Mouse (Mus musculus): ENCODE measurements around the gene Abat. TPM values are rescaled to one million over a fixed set of nuclear protein-coding genes. Genes with fewer than 3 reads are reported as not detected.

The Abat gene
- polyA plus RNA-seq, 1 experiment from 2014 or later: 16.2 TPM

- ATAC-seq (ENCODE audit: insufficient number of reproducible peaks, insufficient read depth, low FRiP score, low read depth): peak; percentile 21; the same call in 1 of the 2 replicates
- Histone ChIP-seq H3K4me1 (ENCODE audit: control insufficient read depth, insufficient read depth, low read length) (peaks cover 12% of the 10 kb centered on the region), H3K36me3 (ENCODE audit: control insufficient read depth, insufficient read depth, low read length) (peaks cover 10% of the 10 kb centered on the region), H3K4me3 (ENCODE audit: low read depth, low read length) (peak overlapping the region; percentile 85), H3K9ac (replicated peaks; ENCODE audit: low read depth, low read length) (peak overlapping the region; percentile 75), H3K27me3 (ENCODE audit: control insufficient read depth, insufficient read depth, low read length) (no peaks in the 10 kb centered on the region), H3K4me2 (replicated peaks; ENCODE audit: low read depth, low read length) (peak overlapping the region; percentile 74), H3K27ac (ENCODE audit: low read length) (peak overlapping the region; percentile 68), H3K9me3 (ENCODE audit: control insufficient read depth, low read depth, low read length) (no peaks in the 10 kb centered on the region)
- under 1% methylated on average over 13 of the region's 13 CpGs for WGBS
Observed at GRCm38 (mm10) chr16:8636867-8637216, 123.6 kb downstream of the Abat start.

GRCm38 (mm10) chr16:8637217-8638051, 124.2 kb downstream of the Abat start, which contains the start of the genes Pmm2 and Tmem186:
TSS of gene Pmm2 (plus strand) at chr16:8637674.
TSS of gene Tmem186 (minus strand) at chr16:8637712.
- Histone ChIP-seq H3K36me3 (ENCODE audit: control insufficient read depth, insufficient read depth, low read length) (peaks cover 7% of the 10 kb centered on the region), H3K27ac (ENCODE audit: low read length) (peak within 1 kb of the TSS; percentile 68), H3K4me1 (ENCODE audit: control insufficient read depth, insufficient read depth, low read length) (peaks cover 12% of the 10 kb centered on the region), H3K4me3 (ENCODE audit: low read depth, low read length) (peak within 1 kb of the TSS; percentile 85), H3K9ac (replicated peaks; ENCODE audit: low read depth, low read length) (peak within 1 kb of the TSS; percentile 75), H3K27me3 (ENCODE audit: control insufficient read depth, insufficient read depth, low read length) (no peaks in the 10 kb centered on the region), H3K4me2 (replicated peaks; ENCODE audit: low read depth, low read length) (peak within 1 kb of the TSS; percentile 74), H3K9me3 (ENCODE audit: control insufficient read depth, low read depth, low read length) (no peaks in the 10 kb centered on the region)
- under 1% methylated on average over 59 of the region's 59 CpGs for WGBS
- peak; percentile 91 for ATAC-seq (ENCODE audit: insufficient number of reproducible peaks, insufficient read depth, low FRiP score, low read depth)

GRCm38 (mm10) chr16:8638131-8638530, 124.9 kb downstream of the Abat start:
- H3K9ac ChIP-seq (replicated peaks; ENCODE audit: low read depth, low read length): peak overlapping the region; percentile 75
- H3K4me3 ChIP-seq (ENCODE audit: low read depth, low read length): peak overlapping the region; percentile 85
- peaks cover 12% of the 10 kb centered on the region for H3K4me1 ChIP-seq (ENCODE audit: control insufficient read depth, insufficient read depth, low read length)
- no peaks in the 10 kb centered on the region for H3K9me3 ChIP-seq (ENCODE audit: control insufficient read depth, low read depth, low read length)
- H3K27ac ChIP-seq (ENCODE audit: low read length): peak overlapping the region; percentile 68; the same call in 1 of the 2 replicates
- peaks cover 10% of the 10 kb centered on the region for H3K36me3 ChIP-seq (ENCODE audit: control insufficient read depth, insufficient read depth, low read length)
- peak overlapping the region; percentile 74 for H3K4me2 ChIP-seq (replicated peaks; ENCODE audit: low read depth, low read length)
- 32% methylated on average over 7 of the region's 7 CpGs for WGBS
- ATAC-seq (ENCODE audit: insufficient number of reproducible peaks, insufficient read depth, low FRiP score, low read depth): no peak
- no peaks in the 10 kb centered on the region for H3K27me3 ChIP-seq (ENCODE audit: control insufficient read depth, insufficient read depth, low read length)

- Histone ChIP-seq H3K4me3 (ENCODE audit: low read depth, low read length) (no peak overlapping the region), H3K4me1 (ENCODE audit: control insufficient read depth, insufficient read depth, low read length) (peaks cover 12% of the 10 kb centered on the region), H3K27me3 (ENCODE audit: control insufficient read depth, insufficient read depth, low read length) (no peaks in the 10 kb centered on the region), H3K36me3 (ENCODE audit: control insufficient read depth, insufficient read depth, low read length) (peaks cover 22% of the 10 kb centered on the region), H3K4me2 (replicated peaks; ENCODE audit: low read depth, low read length) (no peak overlapping the region), H3K27ac (ENCODE audit: low read length) (no peak overlapping the region), H3K9ac (replicated peaks; ENCODE audit: low read depth, low read length) (no peak overlapping the region), H3K9me3 (ENCODE audit: control insufficient read depth, low read depth, low read length) (no peaks in the 10 kb centered on the region)
- 76% methylated on average over 11 of the region's 11 CpGs for WGBS
- ATAC-seq (ENCODE audit: insufficient number of reproducible peaks, insufficient read depth, low FRiP score, low read depth): no peak
Observed at GRCm38 (mm10) chr16:8639466-8640191, 126.4 kb downstream of the Abat start.

GRCm38 (mm10) chr16:8643855-8644254, 130.6 kb downstream of the Abat start:
- Histone ChIP-seq H3K27me3 (ENCODE audit: control insufficient read depth, insufficient read depth, low read length) (no peaks in the 10 kb centered on the region), H3K27ac (ENCODE audit: low read length) (no peak overlapping the region), H3K4me2 (replicated peaks; ENCODE audit: low read depth, low read length) (no peak overlapping the region), H3K36me3 (ENCODE audit: control insufficient read depth, insufficient read depth, low read length) (peaks cover 48% of the 10 kb centered on the region), H3K4me3 (ENCODE audit: low read depth, low read length) (no peak overlapping the region), H3K9me3 (ENCODE audit: control insufficient read depth, low read depth, low read length) (no peaks in the 10 kb centered on the region), H3K4me1 (ENCODE audit: control insufficient read depth, insufficient read depth, low read length) (peaks cover under 1% of the 10 kb centered on the region; the same call in 1 of the 2 replicates), H3K9ac (replicated peaks; ENCODE audit: low read depth, low read length) (no peak overlapping the region)
- WGBS: 73% methylated on average over 2 of the region's 2 CpGs
- peak; percentile 71; the same call in 1 of the 2 replicates for ATAC-seq (ENCODE audit: insufficient number of reproducible peaks, insufficient read depth, low FRiP score, low read depth)

GRCm38 (mm10) chr16:8645546-8645945, 132.3 kb downstream of the Abat start:
- Histone ChIP-seq H3K27ac (ENCODE audit: low read length) (no peak overlapping the region), H3K4me1 (ENCODE audit: control insufficient read depth, insufficient read depth, low read length) (no peaks in the 10 kb centered on the region), H3K9me3 (ENCODE audit: control insufficient read depth, low read depth, low read length) (no peaks in the 10 kb centered on the region), H3K36me3 (ENCODE audit: control insufficient read depth, insufficient read depth, low read length) (peaks cover 53% of the 10 kb centered on the region), H3K27me3 (ENCODE audit: control insufficient read depth, insufficient read depth, low read length) (no peaks in the 10 kb centered on the region), H3K4me2 (replicated peaks; ENCODE audit: low read depth, low read length) (no peak overlapping the region), H3K9ac (replicated peaks; ENCODE audit: low read depth, low read length) (no peak overlapping the region), H3K4me3 (ENCODE audit: low read depth, low read length) (no peak overlapping the region)
- WGBS: 80% methylated on average over 6 of the region's 6 CpGs
- no peak for ATAC-seq (ENCODE audit: insufficient number of reproducible peaks, insufficient read depth, low FRiP score, low read depth)

GRCm38 (mm10) chr16:8650007-8650406, 136.8 kb downstream of the Abat start:
- whole genome bisulfite sequencing: 91% methylated on average over 3 of the region's 3 CpGs
- Histone ChIP-seq H3K4me1 (ENCODE audit: control insufficient read depth, insufficient read depth, low read length) (no peaks in the 10 kb centered on the region), H3K36me3 (ENCODE audit: control insufficient read depth, insufficient read depth, low read length) (peaks cover 60% of the 10 kb centered on the region), H3K4me3 (ENCODE audit: low read depth, low read length) (no peak overlapping the region), H3K4me2 (replicated peaks; ENCODE audit: low read depth, low read length) (no peak overlapping the region), H3K9me3 (ENCODE audit: control insufficient read depth, low read depth, low read length) (no peaks in the 10 kb centered on the region), H3K9ac (replicated peaks; ENCODE audit: low read depth, low read length) (no peak overlapping the region), H3K27ac (ENCODE audit: low read length) (no peak overlapping the region), H3K27me3 (ENCODE audit: control insufficient read depth, insufficient read depth, low read length) (no peaks in the 10 kb centered on the region)
- no peak for ATAC-seq (ENCODE audit: insufficient number of reproducible peaks, insufficient read depth, low FRiP score, low read depth)

GRCm38 (mm10) chr16:8655108-8655507, 141.9 kb downstream of the Abat start:
- Histone ChIP-seq H3K4me1 (ENCODE audit: control insufficient read depth, insufficient read depth, low read length) (no peaks in the 10 kb centered on the region), H3K36me3 (ENCODE audit: control insufficient read depth, insufficient read depth, low read length) (peaks cover 52% of the 10 kb centered on the region), H3K9ac (replicated peaks; ENCODE audit: low read depth, low read length) (no peak overlapping the region), H3K9me3 (ENCODE audit: control insufficient read depth, low read depth, low read length) (no peaks in the 10 kb centered on the region), H3K27me3 (ENCODE audit: control insufficient read depth, insufficient read depth, low read length) (no peaks in the 10 kb centered on the region), H3K4me2 (replicated peaks; ENCODE audit: low read depth, low read length) (no peak overlapping the region), H3K4me3 (ENCODE audit: low read depth, low read length) (no peak overlapping the region), H3K27ac (ENCODE audit: low read length) (no peak overlapping the region)
- ATAC-seq (ENCODE audit: insufficient number of reproducible peaks, insufficient read depth, low FRiP score, low read depth): no peak
- WGBS: 84% methylated on average over 6 of the region's 6 CpGs

Measured in stomach, embryonic 14.5 days (tissue).